Mouse (Mus musculus) cerebellum, adult 2 months (tissue): ENCODE data around the gene Ttc3.

ENCODE experiments used
- CTCF ChIP-seq: fragments of 200-500 bp; IDR thresholded peaks from 2 replicates; pipeline ENCODE4 v1.5.1; 2011; ENCODE audit warnings: low read depth, mild to moderate bottlenecking, control low read depth, low read length, moderate library complexity, borderline replicate concordance; ENCODE audit not compliant: insufficient read depth
- POLR2A ChIP-seq: fragments of 200-500 bp; IDR thresholded peaks from 2 replicates; pipeline ENCODE4 v1.6.1; 2011; ENCODE audit warnings: low read length, control low read depth, borderline replicate concordance; ENCODE audit not compliant: insufficient read depth

DNA sequence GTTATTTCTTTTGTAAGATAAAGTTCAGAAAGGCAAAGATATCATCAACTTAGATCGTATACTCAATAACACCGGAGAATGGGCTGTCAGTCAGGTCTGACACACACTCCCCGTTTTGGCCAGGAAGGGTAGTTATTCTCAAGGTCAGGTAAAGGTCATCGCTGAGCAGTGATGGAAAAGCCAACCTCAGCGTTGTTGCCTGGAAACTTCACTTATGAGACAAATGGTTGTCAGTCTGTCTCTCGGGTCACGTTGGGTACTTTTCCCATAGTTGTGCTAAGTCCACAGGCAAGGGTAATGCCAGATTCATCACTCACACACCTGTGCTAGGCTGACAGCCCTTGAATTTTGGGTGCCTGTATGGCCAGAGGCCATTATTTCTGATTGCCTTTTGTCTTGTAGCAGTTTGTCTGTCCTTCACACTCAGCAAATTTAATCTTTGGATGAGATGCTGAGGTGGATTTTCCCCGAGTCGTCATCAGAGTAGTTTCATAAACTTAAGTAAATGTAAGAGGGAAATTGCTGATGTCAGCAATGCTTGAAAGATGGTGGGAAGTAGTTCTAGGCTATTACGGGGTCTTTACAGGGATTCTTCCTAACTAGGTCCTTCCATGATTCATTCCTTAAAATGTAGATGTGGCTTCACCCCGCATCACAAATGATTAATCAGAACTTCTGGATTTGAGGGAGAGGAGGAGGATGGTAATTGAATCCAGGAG, 13.5 kb upstream of the Ttc3 start:
- TF ChIP-seq CTCF = no peak
- TF ChIP-seq POLR2A = no peak
